22 mouse cellular contexts compared by ENCODE assay signal in the genomic region with DNA sequence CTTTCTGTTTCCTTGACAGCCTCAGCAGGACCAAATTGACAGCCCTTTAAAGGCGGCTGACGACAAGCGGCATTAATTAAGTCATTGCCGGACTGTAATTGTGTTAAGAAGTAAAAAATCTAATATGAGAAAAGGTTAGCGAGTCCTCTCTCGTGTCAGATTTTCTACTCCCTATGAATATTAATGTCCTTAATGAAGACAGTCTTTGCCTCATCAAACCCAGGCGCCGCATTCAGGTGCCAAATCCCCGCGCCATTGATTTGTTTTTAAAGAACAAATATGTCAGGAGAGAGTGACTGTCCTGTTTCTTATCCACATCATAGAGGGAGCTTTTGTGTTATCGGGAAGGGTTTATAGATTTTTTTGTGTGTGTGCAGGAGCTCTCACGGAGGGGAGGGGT.
A peak's percentile ranks its signal among the peaks of the same experiment; 100 is the strongest.
DNase-seq lines count a peak whose midpoint lies in the region; ATAC-seq lines count a peak whose summit lies in the region.
"Had no signal": no experiment of that assay in that cellular context is flagged by ENCODE, and none has a peak within 500 bp of the region (broad histone marks: within the 10 kb centered on the region; RNA-seq: fewer than 3 reads in every experiment).

No protein-coding gene starts in this region.

- H3K27ac ChIP-seq in hindbrain, embryonic 12.5 days: peak overlapping the region; percentile 55
- no peak overlapping the region for H3K27ac ChIP-seq in hindbrain, embryonic 11.5 days (ENCODE audit: low read depth, low read length)
- H3K27ac ChIP-seq in forebrain, embryonic 14.5 days (ENCODE audit: low read depth, low read length): no peak overlapping the region
- peak overlapping the region; percentile 61; the same call in 1 of the 2 replicates for H3K27ac ChIP-seq in hindbrain, embryonic 15.5 days (replicated peaks)
- peak overlapping the region; percentile 60 for H3K27ac ChIP-seq in midbrain, embryonic 15.5 days
- H3K27ac ChIP-seq in limb, embryonic 10.5 days: no peak overlapping the region
- H3K27ac ChIP-seq: gastrocnemius, adult 2 months; layer of hippocampus, adult 2 months; liver, embryonic 13.5 days; neural tube, embryonic 12.5 days had no signal

- 66% methylated on average over 12 of the region's 12 CpGs for WGBS in hindbrain, embryonic 12.5 days
- WGBS in hindbrain, embryonic 11.5 days: 84% methylated on average over 12 of the region's 12 CpGs
- WGBS in forebrain, embryonic 14.5 days: 17% methylated on average over 12 of the region's 12 CpGs
- WGBS in hindbrain, embryonic 15.5 days: 34% methylated on average over 12 of the region's 12 CpGs
- 40% methylated on average over 12 of the region's 12 CpGs for WGBS in midbrain, embryonic 15.5 days
- WGBS in limb, embryonic 10.5 days: 93% methylated on average over 12 of the region's 12 CpGs

- no peak overlapping the region for H3K9ac ChIP-seq in hindbrain, embryonic 12.5 days
- H3K9ac ChIP-seq in hindbrain, embryonic 11.5 days (ENCODE audit: low read depth, low read length): no peak overlapping the region
- H3K9ac ChIP-seq in forebrain, embryonic 14.5 days (ENCODE audit: low read length): peak overlapping the region; percentile 9; the same call in 1 of the 2 replicates
- no peak overlapping the region for H3K9ac ChIP-seq in hindbrain, embryonic 15.5 days
- no peak overlapping the region for H3K9ac ChIP-seq in midbrain, embryonic 15.5 days
- H3K9ac ChIP-seq: liver, embryonic 13.5 days; neural tube, embryonic 12.5 days had no signal

- H3K27me3 ChIP-seq in hindbrain, embryonic 12.5 days: no peaks in the 10 kb centered on the region
- no peaks in the 10 kb centered on the region for H3K27me3 ChIP-seq in hindbrain, embryonic 11.5 days (ENCODE audit: control insufficient read depth, insufficient read depth, low read length)
- no peaks in the 10 kb centered on the region for H3K27me3 ChIP-seq in forebrain, embryonic 14.5 days (replicated peaks; ENCODE audit: control insufficient read depth, insufficient read depth, low read length)
- H3K27me3 ChIP-seq in hindbrain, embryonic 15.5 days: no peaks in the 10 kb centered on the region
- no peaks in the 10 kb centered on the region for H3K27me3 ChIP-seq in midbrain, embryonic 15.5 days (replicated peaks)
- no peaks in the 10 kb centered on the region for H3K27me3 ChIP-seq in limb, embryonic 10.5 days (ENCODE audit: low read depth, poor library complexity, severe bottlenecking)
- H3K27me3 ChIP-seq: liver, embryonic 13.5 days; neural tube, embryonic 12.5 days had no signal

- H3K4me2 ChIP-seq in hindbrain, embryonic 12.5 days (replicated peaks): peak overlapping the region; percentile 8
- no peak overlapping the region for H3K4me2 ChIP-seq in hindbrain, embryonic 11.5 days (replicated peaks; ENCODE audit: low read depth, low read length)
- H3K4me2 ChIP-seq in forebrain, embryonic 14.5 days (ENCODE audit: low read length): peak overlapping the region; percentile 31
- H3K4me2 ChIP-seq in hindbrain, embryonic 15.5 days: peak overlapping the region; percentile 25; the same call in 1 of the 2 replicates
- H3K4me2 ChIP-seq in midbrain, embryonic 15.5 days: peak overlapping the region; percentile 15; the same call in 1 of the 2 replicates
- H3K4me2 ChIP-seq: liver, embryonic 13.5 days; neural tube, embryonic 12.5 days had no signal

- H3K4me3 ChIP-seq in hindbrain, embryonic 12.5 days: no peak overlapping the region
- no peak overlapping the region for H3K4me3 ChIP-seq in hindbrain, embryonic 11.5 days (ENCODE audit: low read depth, low read length)
- no peak overlapping the region for H3K4me3 ChIP-seq in forebrain, embryonic 14.5 days (ENCODE audit: low read depth, low read length)
- no peak overlapping the region for H3K4me3 ChIP-seq in hindbrain, embryonic 15.5 days
- H3K4me3 ChIP-seq in midbrain, embryonic 15.5 days: no peak overlapping the region
- no peak overlapping the region for H3K4me3 ChIP-seq in limb, embryonic 10.5 days
- H3K4me3 ChIP-seq: gastrocnemius, adult 2 months; layer of hippocampus, adult 2 months; liver, embryonic 13.5 days; neural tube, embryonic 12.5 days had no signal

- no peaks in the 10 kb centered on the region for H3K36me3 ChIP-seq in hindbrain, embryonic 12.5 days
- H3K36me3 ChIP-seq in hindbrain, embryonic 11.5 days (ENCODE audit: control insufficient read depth, insufficient read depth, low read length): no peaks in the 10 kb centered on the region
- no peaks in the 10 kb centered on the region for H3K36me3 ChIP-seq in forebrain, embryonic 14.5 days (ENCODE audit: control insufficient read depth, insufficient read depth, low read length)
- H3K36me3 ChIP-seq in hindbrain, embryonic 15.5 days: no peaks in the 10 kb centered on the region
- no peaks in the 10 kb centered on the region for H3K36me3 ChIP-seq in midbrain, embryonic 15.5 days (replicated peaks)
- H3K36me3 ChIP-seq in limb, embryonic 10.5 days: no peaks in the 10 kb centered on the region
- H3K36me3 ChIP-seq: liver, embryonic 13.5 days; neural tube, embryonic 12.5 days had no signal

- no peak for DNase-seq in hindbrain, embryonic 11.5 days (ENCODE audit: low spot score)
- DNase-seq in forebrain, embryonic 14.5 days (ENCODE audit: low spot score): peak; percentile 47
- DNase-seq in frontal cortex, postnatal 10 days (ENCODE audit: low spot score in 2 of 2): no peak
- DNase-seq in limb, embryonic 10.5 days (ENCODE audit: low spot score): no peak
- no peak for DNase-seq in adrenal gland, postnatal 36 days
- DNase-seq: cerebellum, adult 11-12 months; cerebellum, postnatal 14 days; gastrocnemius, adult 2 months; kidney, postnatal 25 days; liver, embryonic 13.5 days; lung, adult 2 months; lung, postnatal 14 days; right cerebral cortex, adult 18-20 months; right cerebral cortex, postnatal 4 days; thymus, postnatal 4 days had no signal

- ATAC-seq in hindbrain, embryonic 12.5 days (ENCODE audit: low FRiP score): no peak
- ATAC-seq in hindbrain, embryonic 11.5 days (ENCODE audit: low FRiP score): no peak
- no peak for ATAC-seq in forebrain, embryonic 14.5 days
- no peak for ATAC-seq in hindbrain, embryonic 15.5 days (ENCODE audit: low FRiP score, low read depth)
- ATAC-seq in midbrain, embryonic 15.5 days (replicated peaks): no peak
- ATAC-seq: intestine, embryonic 16.5 days; Patski had no signal

- no peaks in the 10 kb centered on the region for H3K9me3 ChIP-seq in hindbrain, embryonic 12.5 days (replicated peaks)
- no peaks in the 10 kb centered on the region for H3K9me3 ChIP-seq in hindbrain, embryonic 11.5 days (ENCODE audit: control insufficient read depth, low read length)
- no peaks in the 10 kb centered on the region for H3K9me3 ChIP-seq in forebrain, embryonic 14.5 days (replicated peaks; ENCODE audit: control insufficient read depth, low read length)
- H3K9me3 ChIP-seq in hindbrain, embryonic 15.5 days: no peaks in the 10 kb centered on the region
- no peaks in the 10 kb centered on the region for H3K9me3 ChIP-seq in midbrain, embryonic 15.5 days
- H3K9me3 ChIP-seq in limb, embryonic 10.5 days (replicated peaks): no peaks in the 10 kb centered on the region
- H3K9me3 ChIP-seq: neural tube, embryonic 12.5 days had no signal

- peaks cover 8% of the 10 kb centered on the region for H3K4me1 ChIP-seq in hindbrain, embryonic 12.5 days
- H3K4me1 ChIP-seq in hindbrain, embryonic 11.5 days (replicated peaks; ENCODE audit: control insufficient read depth, insufficient read depth, low read length): no peaks in the 10 kb centered on the region
- peaks cover 14% of the 10 kb centered on the region; the same call in 1 of the 2 replicates for H3K4me1 ChIP-seq in forebrain, embryonic 14.5 days (ENCODE audit: control insufficient read depth, insufficient read depth, low read length)
- H3K4me1 ChIP-seq in hindbrain, embryonic 15.5 days (replicated peaks): peaks cover 13% of the 10 kb centered on the region
- peaks cover 15% of the 10 kb centered on the region for H3K4me1 ChIP-seq in midbrain, embryonic 15.5 days
- 0 out of 2 replicates have a peak, but pooled peaks cover 7% of the 10 kb centered on the region for H3K4me1 ChIP-seq in limb, embryonic 10.5 days
- H3K4me1 ChIP-seq: liver, embryonic 13.5 days; neural tube, embryonic 12.5 days had no signal

Comparison
In these comparisons a context has a peak if more than half of its experiments do, and no peak if none do; other contexts are left out.
1. H3K27ac ChIP-seq: peak in hindbrain, embryonic 12.5 days (single experiment), hindbrain, embryonic 15.5 days (single experiment) and midbrain, embryonic 15.5 days (single experiment); none in hindbrain, embryonic 11.5 days (single experiment), forebrain, embryonic 14.5 days (single experiment) and limb, embryonic 10.5 days (single experiment).